Mouse (Mus musculus) testis, adult 2 months (tissue): ENCODE measurements around the gene Atp2c2. TPM values are rescaled to one million over a fixed set of nuclear protein-coding genes. Genes with fewer than 3 reads are reported as not detected.

ENCODE experiments used
- H3K27ac ChIP-seq: fragments of 200-500 bp; 2 replicates; pipeline ENCODE4 v1.5.1; 2012; ENCODE audit warnings: low read depth, low read length; ENCODE audit not compliant: control insufficient read depth, insufficient read depth
- H3K27me3 ChIP-seq: fragments of 200-500 bp; 2 replicates; pipeline ENCODE4 v1.6.1; 2012; ENCODE audit warnings: mild to moderate bottlenecking, low read length, moderate library complexity; ENCODE audit not compliant: control insufficient read depth, insufficient read depth
- H3K36me3 ChIP-seq: fragments of 200-500 bp; 2 replicates; pipeline ENCODE4 v1.6.1; 2012; ENCODE audit warnings: mild to moderate bottlenecking, low read length; ENCODE audit not compliant: control insufficient read depth, insufficient read depth
- H3K4me1 ChIP-seq: fragments of 200-500 bp; 2 replicates; pipeline ENCODE4 v1.6.1; 2012; ENCODE audit warnings: low read length; ENCODE audit not compliant: control insufficient read depth, insufficient read depth
- H3K4me3 ChIP-seq: fragments of 200-500 bp; 2 replicates; pipeline ENCODE4 v1.5.1; 2012; ENCODE audit warnings: low read depth, mild to moderate bottlenecking, low read length, moderate library complexity, mixed read lengths; ENCODE audit not compliant: control insufficient read depth
- CTCF ChIP-seq: fragments of 200-500 bp; IDR thresholded peaks from 2 replicates; pipeline ENCODE4 v1.5.1; 2012; ENCODE audit warnings: low read depth, mild to moderate bottlenecking, inconsistent platforms, low read length, moderate library complexity; ENCODE audit not compliant: control insufficient read depth, insufficient read depth, insufficient replicate concordance
- POLR2A ChIP-seq: fragments of 200-500 bp; IDR thresholded peaks from 2 replicates; pipeline ENCODE4 v1.6.1; 2012; ENCODE audit warnings: low read depth, mild to moderate bottlenecking, inconsistent platforms, low read length, moderate library complexity; ENCODE audit not compliant: control insufficient read depth
- polyA plus RNA-seq: library from polyadenylated mRNA; depleted of rRNA; stranded (reverse); fragments of >200 nt; gene quantifications from 2 replicates; pipeline ENCODE4 v1.2.3, GENCODE M21; 2012

The Atp2c2 gene
- polyA plus RNA-seq, 1 experiment: 1.2 TPM

DNA sequence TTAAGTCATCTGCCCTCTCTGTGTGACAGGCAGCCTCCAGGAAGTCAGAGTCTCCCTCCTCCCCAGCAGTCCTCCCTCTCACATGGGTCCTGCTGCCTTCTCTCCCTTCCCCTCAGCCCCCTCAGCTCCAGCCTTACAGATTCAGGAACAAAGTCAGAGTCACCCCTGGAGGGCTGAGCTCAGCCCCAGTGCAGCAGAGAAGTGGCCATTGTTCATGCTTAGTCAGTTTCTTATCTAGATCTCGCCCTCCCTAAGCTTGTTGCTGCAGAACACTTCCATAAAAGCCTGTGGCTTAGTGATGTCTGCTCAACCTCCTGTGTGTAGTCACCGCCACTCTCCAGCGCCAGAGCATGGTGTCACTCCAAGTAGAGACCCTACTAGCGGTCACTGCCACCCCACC is 44.8 kb downstream of the Atp2c2 start:
- H3K27me3 ChIP-seq: no peaks in the 10 kb centered on the region
- no peaks in the 10 kb centered on the region for H3K4me1 ChIP-seq
- no peak for TF ChIP-seq CTCF
- no peak for TF ChIP-seq POLR2A
- H3K36me3 ChIP-seq: no peaks in the 10 kb centered on the region
- H3K27ac ChIP-seq: no peak overlapping the region
- no peak overlapping the region for H3K4me3 ChIP-seq

DNA sequence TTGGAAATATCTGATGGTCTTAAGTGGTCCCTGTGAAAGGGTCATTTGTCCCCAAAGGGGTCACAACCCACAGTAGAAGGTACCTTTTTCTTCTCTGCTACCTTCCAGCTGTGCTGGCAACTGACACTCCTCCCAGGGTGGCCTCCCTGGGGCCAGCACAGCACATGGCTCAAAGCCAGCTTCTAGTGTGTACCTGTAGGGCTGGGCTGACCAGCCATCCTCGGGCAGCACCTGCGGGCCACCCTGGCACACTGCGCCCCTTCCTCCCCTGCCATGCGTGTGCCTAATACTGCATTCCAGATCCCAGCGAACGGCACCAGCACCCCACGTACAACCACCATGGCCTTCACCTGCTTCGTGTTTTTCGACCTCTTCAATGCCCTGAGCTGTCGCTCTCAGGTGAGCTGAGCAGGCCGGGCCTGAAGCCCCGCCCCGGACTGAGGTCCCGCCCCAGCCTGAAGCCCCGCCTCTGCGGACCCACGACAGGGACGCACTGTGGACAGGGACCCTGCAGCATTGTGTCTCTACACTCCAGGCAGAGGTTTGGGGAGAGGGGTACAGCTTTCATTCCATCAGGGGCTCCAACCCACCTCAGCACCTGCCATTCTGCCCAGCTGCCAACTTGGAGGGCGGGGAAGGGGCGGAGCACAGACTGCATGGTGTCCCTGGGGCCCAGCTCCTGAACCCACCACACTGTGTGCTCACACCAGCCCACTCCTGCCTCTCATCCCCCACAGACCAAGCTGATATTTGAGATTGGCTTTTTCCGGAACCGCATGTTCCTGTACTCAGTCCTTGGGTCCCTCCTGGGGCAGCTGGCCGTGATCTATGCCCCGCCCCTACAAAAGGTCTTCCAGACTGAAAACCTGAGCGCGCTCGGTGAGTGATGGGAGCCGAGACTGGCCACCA is 55.7 kb downstream of the Atp2c2 start:
- Histone ChIP-seq H3K4me1 (peaks cover 6% of the 10 kb centered on the region), H3K27me3 (no peaks in the 10 kb centered on the region), H3K27ac (no peak overlapping the region), H3K36me3 (no peaks in the 10 kb centered on the region), H3K4me3 (no peak overlapping the region)
- no peak for TF ChIP-seq POLR2A
- no peak for TF ChIP-seq CTCF

DNA sequence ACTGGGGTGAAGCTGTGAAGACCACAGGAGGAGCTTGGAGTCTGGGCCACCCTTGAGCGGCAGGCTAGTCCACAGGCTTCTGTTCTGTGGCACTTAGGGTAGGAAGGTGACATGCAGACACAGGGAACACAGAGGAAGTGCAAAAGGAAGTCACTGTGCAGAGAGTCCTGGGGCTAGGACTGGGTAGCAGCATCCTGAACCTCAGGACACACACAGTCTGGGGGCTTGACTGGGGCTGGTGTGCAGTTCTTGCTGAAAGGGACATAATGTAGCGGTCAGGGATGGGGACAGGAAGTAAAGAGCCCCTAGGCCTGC is 56.3 kb downstream of the Atp2c2 start:
- no peak for TF ChIP-seq CTCF
- TF ChIP-seq POLR2A: no peak
- Histone ChIP-seq H3K27me3 (no peaks in the 10 kb centered on the region), H3K36me3 (no peaks in the 10 kb centered on the region), H3K27ac (no peak overlapping the region), H3K4me1 (peaks cover 6% of the 10 kb centered on the region), H3K4me3 (no peak overlapping the region)

DNA sequence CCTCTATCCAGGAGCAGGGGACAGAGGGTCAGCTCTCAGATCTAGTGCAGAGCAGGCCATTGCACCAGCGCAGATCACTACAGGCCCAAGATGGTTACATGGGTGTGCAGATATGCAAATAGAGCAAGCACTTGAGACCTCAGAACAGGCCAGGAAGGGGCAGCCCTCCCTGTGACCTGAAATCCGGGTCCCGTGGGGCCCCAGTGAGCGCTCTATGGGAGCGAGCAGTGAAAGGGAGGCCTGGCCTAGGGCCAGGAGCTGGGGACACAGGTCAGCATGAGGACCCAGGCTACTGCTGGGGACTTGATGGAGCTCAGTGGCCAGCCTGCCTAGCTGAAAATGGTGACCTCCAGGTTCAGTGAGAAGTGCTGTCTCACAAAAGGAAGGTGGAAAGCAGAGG is 56.7 kb downstream of the Atp2c2 start:
- TF ChIP-seq CTCF (no peak), POLR2A (no peak)
- Histone ChIP-seq H3K4me1 (peaks cover 6% of the 10 kb centered on the region), H3K4me3 (no peak overlapping the region), H3K36me3 (no peaks in the 10 kb centered on the region), H3K27ac (no peak overlapping the region), H3K27me3 (no peaks in the 10 kb centered on the region)

DNA sequence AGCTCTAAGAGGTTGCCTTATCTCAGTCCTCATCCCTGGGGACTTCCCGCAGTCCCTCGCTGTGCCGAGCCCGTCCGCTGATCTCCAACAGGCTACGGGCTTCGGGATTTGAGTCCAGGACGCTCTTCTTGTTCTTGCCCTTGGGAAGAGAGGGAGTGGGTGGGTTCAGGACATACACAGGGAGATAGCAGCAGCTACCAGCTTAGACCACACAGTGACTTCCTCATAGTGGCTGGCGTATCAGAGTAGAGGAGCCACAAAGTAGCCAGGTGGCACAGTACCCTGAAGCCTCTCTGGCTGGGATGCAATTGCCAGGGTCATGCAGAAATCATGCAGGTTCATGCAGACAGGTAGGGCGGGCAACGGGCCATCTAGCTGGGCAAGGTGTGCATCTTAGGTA is 61.9 kb downstream of the Atp2c2 start:
- Histone ChIP-seq H3K27ac (no peak overlapping the region), H3K4me3 (no peak overlapping the region), H3K27me3 (no peaks in the 10 kb centered on the region), H3K4me1 (peaks cover 2% of the 10 kb centered on the region; the same call in 1 of the 2 replicates), H3K36me3 (no peaks in the 10 kb centered on the region)
- TF ChIP-seq POLR2A (no peak), CTCF (no peak)

DNA sequence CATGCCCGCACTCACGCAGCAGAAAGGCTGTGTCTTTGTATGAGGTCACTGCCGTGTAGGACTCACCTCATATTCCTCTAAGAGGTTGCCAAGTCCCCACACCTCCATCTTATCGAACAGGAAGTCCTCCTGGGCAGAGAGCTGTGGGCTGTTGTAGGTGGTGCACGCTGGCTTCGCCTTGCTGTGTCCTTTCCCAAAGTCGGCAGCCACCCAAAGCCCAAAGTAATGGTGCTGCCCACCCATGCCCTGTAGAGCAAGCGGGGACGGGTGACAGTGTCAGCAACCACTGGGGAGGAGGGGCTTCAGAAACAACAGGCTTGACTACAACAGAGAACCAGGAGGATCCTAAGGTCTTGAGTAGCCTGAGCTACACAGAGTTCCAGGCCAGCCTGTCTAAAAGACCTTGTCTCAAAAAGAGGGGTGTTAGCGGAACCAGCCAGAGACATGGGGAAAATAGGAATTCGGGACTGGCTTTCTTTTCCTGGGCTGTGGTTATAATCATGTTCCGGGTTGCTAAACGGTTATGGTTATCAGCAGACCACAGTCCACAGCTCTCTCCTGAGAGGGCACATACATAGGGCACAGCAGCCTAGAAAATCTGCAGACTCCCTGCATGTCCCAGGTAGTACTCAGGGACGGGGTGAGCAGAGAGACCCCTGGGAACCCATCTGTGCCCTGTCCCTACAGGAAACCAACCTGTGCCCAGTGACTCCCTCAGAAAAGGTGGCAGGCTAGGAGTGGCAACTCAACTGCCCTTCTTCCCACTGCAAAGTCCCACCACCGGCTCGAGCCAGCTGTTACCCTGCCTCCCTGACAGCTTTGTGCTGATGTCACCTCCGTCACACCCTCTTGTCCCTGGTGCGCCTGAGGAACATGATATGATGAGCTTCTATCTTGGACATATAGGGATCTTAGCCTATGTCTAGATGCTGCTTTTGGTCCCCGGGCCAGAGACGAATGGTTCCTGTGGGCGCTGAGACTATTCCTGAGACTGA is 62.7 kb downstream of the Atp2c2 start:
- no peaks in the 10 kb centered on the region for H3K27me3 ChIP-seq

DNA sequence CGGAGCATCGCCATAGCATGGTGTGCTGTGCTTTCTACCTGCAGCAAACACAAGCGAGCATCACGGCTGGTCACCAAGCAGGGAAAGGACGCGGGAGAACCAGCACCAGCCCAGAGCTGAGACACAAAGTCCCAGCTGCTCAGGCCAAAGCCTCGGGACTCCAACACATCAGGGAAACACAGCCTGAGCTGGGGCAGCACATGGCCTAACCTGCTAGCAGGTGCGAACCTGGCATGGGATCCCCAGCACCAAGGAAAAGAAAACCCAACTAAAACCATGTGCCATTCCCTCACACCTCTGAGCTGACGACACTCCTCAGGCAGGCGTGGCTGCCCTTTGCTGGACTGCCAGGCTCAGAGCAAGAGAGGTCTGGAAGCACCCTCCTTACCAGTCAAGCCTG is 65.5 kb downstream of the Atp2c2 start:
- peaks cover 2% of the 10 kb centered on the region; the same call in 1 of the 2 replicates for H3K4me1 ChIP-seq
- no peak overlapping the region for H3K27ac ChIP-seq
- TF ChIP-seq POLR2A: no peak
- TF ChIP-seq CTCF: no peak
- H3K27me3 ChIP-seq: no peaks in the 10 kb centered on the region
- no peaks in the 10 kb centered on the region for H3K36me3 ChIP-seq
- H3K4me3 ChIP-seq: no peak overlapping the region

More for the DNA sequence above, 62.7 kb downstream of the Atp2c2 start:
- Histone ChIP-seq H3K4me1 (peaks cover 2% of the 10 kb centered on the region; the same call in 1 of the 2 replicates), H3K4me3 (no peak overlapping the region), H3K27ac (no peak overlapping the region), H3K36me3 (no peaks in the 10 kb centered on the region)
- TF ChIP-seq CTCF: no peak
- no peak for TF ChIP-seq POLR2A
